Mouse (Mus musculus): Measurements from ENCODE around the gene Gpc5. TPM values are rescaled to one million over a fixed set of nuclear protein-coding genes. Genes with fewer than 3 reads are reported as not detected.
A peak's percentile ranks its signal among the peaks of the same experiment; 100 is the strongest.

Gpc5 gene
- polyA plus RNA-seq (2014; fragmentation: Nextera tagmentation; extraction: Ambion mirVana): 0.75 and 0.76 TPM in 2 replicates

DNA sequence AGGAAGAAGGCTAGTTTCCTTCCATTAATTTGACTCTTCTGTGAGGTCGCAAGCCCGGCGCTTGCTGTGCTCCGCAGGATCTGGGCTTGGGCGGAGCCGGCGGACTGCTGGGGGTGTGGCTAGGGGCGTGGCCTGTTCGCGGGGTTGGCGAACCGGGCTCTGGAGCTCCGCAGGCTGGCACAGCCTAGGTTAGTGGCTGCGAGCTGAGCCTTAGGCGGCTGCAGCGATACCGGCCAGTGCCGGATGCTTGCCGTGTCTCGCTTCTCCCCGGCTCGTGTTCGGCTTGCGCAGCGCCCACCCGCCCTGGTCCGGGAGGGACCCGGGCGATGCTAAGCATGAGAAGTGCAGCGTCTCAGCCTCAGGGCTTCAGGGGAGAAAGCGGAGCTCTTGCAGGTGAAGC lies at the start of gene Gpc5:
Gene Gpc5 (plus strand): TSS at position 135 of the 400 bp plus-strand sequence.
- 0% methylated on average over 31 of the region's 31 CpGs for WGBS
- peaks cover 31% of the 10 kb centered on the region for H3K27me3 ChIP-seq (ENCODE audit: control insufficient read depth, insufficient read depth, low read length)
- H3K9ac ChIP-seq (ENCODE audit: low read length): peak within 1 kb of the TSS; percentile 37; the same call in 1 of the 2 replicates
- H3K4me1 ChIP-seq (ENCODE audit: control insufficient read depth, insufficient read depth, low read length): peaks cover 5% of the 10 kb centered on the region; the same call in 1 of the 2 replicates
- no peaks in the 10 kb centered on the region for H3K36me3 ChIP-seq (ENCODE audit: control insufficient read depth, insufficient read depth, low read length)
- peak within 1 kb of the TSS; percentile 96 for H3K4me2 ChIP-seq
- ATAC-seq (ENCODE audit: low FRiP score) (peak; percentile 100), DNase-seq (ENCODE audit: low spot score, missing footprints) (peak; percentile 99)
- H3K9me3 ChIP-seq (ENCODE audit: control insufficient read depth, low read length): no peaks in the 10 kb centered on the region
- H3K4me3 ChIP-seq (ENCODE audit: low read depth, low read length): peak within 1 kb of the TSS; percentile 53
- no peak within 1 kb of the TSS for H3K27ac ChIP-seq (ENCODE audit: low read depth, low read length)

DNA sequence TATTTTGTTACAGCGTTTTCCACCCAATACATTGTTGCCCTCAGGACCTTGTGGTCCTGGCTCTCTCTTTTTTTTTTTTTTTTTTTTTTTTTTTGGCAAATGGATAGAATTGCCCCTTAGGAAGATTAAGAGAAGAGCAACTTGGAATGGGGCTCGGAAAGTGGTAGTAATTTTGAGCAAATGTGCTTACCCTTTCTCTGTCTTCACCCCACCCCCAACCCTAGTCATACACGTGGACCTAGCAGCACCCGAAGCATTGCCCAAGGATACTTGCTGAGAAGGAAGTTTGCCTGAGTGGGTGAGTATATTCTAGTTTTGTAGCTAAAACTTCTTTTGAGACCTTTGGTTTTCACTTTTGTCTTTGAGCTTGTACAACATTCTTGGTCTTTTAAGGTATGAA lies 49.4 kb upstream of the Gpc5 start:
- Histone ChIP-seq H3K27ac (ENCODE audit: low read depth, low read length) (peak overlapping the region; percentile 93; the same call in 1 of the 2 replicates), H3K27me3 (ENCODE audit: control insufficient read depth, insufficient read depth, low read length) (peaks cover 2% of the 10 kb centered on the region; the same call in 1 of the 2 replicates), H3K9me3 (ENCODE audit: control insufficient read depth, low read length) (no peaks in the 10 kb centered on the region), H3K4me1 (ENCODE audit: control insufficient read depth, insufficient read depth, low read length) (peaks cover 23% of the 10 kb centered on the region), H3K4me3 (ENCODE audit: low read depth, low read length) (peak overlapping the region; percentile 95), H3K36me3 (ENCODE audit: control insufficient read depth, insufficient read depth, low read length) (peaks cover 22% of the 10 kb centered on the region), H3K9ac (ENCODE audit: low read length) (peak overlapping the region; percentile 100), H3K4me2 (peak overlapping the region; percentile 77)
- ATAC-seq (ENCODE audit: low FRiP score) (no peak), DNase-seq (ENCODE audit: low spot score, missing footprints) (peak; percentile 90)
- 2% methylated on average over 4 of the region's 4 CpGs for WGBS

DNA sequence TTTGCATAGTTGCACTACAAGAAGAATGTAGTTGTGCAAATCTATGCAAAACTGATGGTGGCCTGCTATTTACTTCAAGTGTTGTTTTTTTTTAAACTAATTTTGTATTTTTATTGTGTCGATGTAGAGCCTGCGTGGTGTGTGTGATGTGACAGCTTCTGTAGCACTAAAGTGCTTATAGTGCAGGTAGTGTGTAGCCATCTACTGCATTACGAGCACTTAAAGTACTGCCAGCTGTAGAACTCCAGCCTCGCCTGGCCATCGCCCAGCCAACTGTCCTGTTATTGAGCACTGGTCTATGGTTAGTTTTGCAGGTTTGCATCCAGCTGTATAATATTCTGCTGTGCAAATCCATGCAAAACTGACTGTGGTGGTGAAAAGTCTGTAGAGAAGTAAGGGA lies 48.0 kb upstream of the Gpc5 start:
- H3K4me2 ChIP-seq: peak overlapping the region; percentile 77; the same call in 1 of the 2 replicates
- DNase-seq (ENCODE audit: low spot score, missing footprints) (peak; percentile 85), ATAC-seq (ENCODE audit: low FRiP score) (no peak)
- peak overlapping the region; percentile 12; the same call in 1 of the 2 replicates for H3K9ac ChIP-seq (ENCODE audit: low read length)
- H3K27ac ChIP-seq (ENCODE audit: low read depth, low read length): no peak overlapping the region
- H3K9me3 ChIP-seq (ENCODE audit: control insufficient read depth, low read length): no peaks in the 10 kb centered on the region
- H3K27me3 ChIP-seq (ENCODE audit: control insufficient read depth, insufficient read depth, low read length): no peaks in the 10 kb centered on the region; the same call in 1 of the 2 replicates
- WGBS: 85% methylated on average over 5 of the region's 5 CpGs
- peak overlapping the region; percentile 95; the same call in 1 of the 2 replicates for H3K4me3 ChIP-seq (ENCODE audit: low read depth, low read length)
- peaks cover 22% of the 10 kb centered on the region for H3K36me3 ChIP-seq (ENCODE audit: control insufficient read depth, insufficient read depth, low read length)
- peaks cover 23% of the 10 kb centered on the region for H3K4me1 ChIP-seq (ENCODE audit: control insufficient read depth, insufficient read depth, low read length)

DNA sequence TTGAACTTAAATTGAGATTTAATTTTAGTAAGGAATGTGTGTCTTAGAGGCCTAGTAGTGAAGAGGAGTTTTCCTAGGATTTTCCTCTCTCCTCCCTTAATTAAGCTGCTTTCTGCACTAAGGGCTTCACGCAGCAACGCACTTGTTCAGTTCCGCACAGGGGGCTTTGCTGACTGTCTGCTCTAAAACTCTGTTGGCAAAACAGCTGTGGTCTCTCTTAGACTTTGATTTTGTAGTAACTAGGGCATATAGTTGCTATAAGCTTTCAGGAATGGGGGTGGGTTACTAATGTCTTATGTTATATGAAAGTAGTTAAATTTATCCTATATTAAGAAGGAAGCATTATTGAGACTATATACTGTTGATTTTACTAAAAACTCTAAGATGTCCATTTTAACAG lies 46.3 kb upstream of the Gpc5 start:
- no peak overlapping the region for H3K4me3 ChIP-seq (ENCODE audit: low read depth, low read length)
- ATAC-seq (ENCODE audit: low FRiP score) (no peak), DNase-seq (ENCODE audit: low spot score, missing footprints) (peak; percentile 83)
- no peak overlapping the region for H3K9ac ChIP-seq (ENCODE audit: low read length)
- H3K4me2 ChIP-seq: no peak overlapping the region
- peaks cover 18% of the 10 kb centered on the region for H3K4me1 ChIP-seq (ENCODE audit: control insufficient read depth, insufficient read depth, low read length)
- no peaks in the 10 kb centered on the region for H3K27me3 ChIP-seq (ENCODE audit: control insufficient read depth, insufficient read depth, low read length)
- no peaks in the 10 kb centered on the region for H3K9me3 ChIP-seq (ENCODE audit: control insufficient read depth, low read length)
- no peak overlapping the region for H3K27ac ChIP-seq (ENCODE audit: low read depth, low read length)
- 86% methylated on average over 3 of the region's 3 CpGs for WGBS
- H3K36me3 ChIP-seq (ENCODE audit: control insufficient read depth, insufficient read depth, low read length): peaks cover 22% of the 10 kb centered on the region

DNA sequence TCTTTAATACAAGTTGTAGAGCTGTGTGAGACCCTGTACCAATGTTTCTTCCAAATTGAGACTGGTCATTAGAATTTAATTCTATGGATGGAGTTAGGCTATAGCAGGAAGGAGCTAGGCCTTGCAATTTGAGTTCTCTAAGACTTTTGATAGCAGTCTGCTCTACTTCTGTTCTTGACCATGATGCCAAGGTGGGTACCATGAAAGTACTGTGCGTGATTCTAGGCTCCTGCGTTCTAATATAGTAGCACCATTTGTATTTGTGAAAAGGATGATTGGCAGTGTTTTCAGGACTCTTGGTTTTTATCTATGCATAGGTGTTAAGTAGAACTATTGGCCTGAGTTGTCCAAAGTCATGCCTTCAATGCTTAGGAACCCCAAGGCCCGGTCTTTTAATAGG lies 44.7 kb upstream of the Gpc5 start:
- WGBS: 87% methylated on average over 3 of the region's 3 CpGs
- Histone ChIP-seq H3K27me3 (ENCODE audit: control insufficient read depth, insufficient read depth, low read length) (no peaks in the 10 kb centered on the region), H3K27ac (ENCODE audit: low read depth, low read length) (no peak overlapping the region), H3K4me1 (ENCODE audit: control insufficient read depth, insufficient read depth, low read length) (peaks cover 18% of the 10 kb centered on the region), H3K9ac (ENCODE audit: low read length) (no peak overlapping the region), H3K9me3 (ENCODE audit: control insufficient read depth, low read length) (no peaks in the 10 kb centered on the region), H3K4me2 (no peak overlapping the region), H3K36me3 (ENCODE audit: control insufficient read depth, insufficient read depth, low read length) (peaks cover 22% of the 10 kb centered on the region), H3K4me3 (ENCODE audit: low read depth, low read length) (no peak overlapping the region)
- DNase-seq (ENCODE audit: low spot score, missing footprints) (peak; percentile 80), ATAC-seq (ENCODE audit: low FRiP score) (no peak)

DNA sequence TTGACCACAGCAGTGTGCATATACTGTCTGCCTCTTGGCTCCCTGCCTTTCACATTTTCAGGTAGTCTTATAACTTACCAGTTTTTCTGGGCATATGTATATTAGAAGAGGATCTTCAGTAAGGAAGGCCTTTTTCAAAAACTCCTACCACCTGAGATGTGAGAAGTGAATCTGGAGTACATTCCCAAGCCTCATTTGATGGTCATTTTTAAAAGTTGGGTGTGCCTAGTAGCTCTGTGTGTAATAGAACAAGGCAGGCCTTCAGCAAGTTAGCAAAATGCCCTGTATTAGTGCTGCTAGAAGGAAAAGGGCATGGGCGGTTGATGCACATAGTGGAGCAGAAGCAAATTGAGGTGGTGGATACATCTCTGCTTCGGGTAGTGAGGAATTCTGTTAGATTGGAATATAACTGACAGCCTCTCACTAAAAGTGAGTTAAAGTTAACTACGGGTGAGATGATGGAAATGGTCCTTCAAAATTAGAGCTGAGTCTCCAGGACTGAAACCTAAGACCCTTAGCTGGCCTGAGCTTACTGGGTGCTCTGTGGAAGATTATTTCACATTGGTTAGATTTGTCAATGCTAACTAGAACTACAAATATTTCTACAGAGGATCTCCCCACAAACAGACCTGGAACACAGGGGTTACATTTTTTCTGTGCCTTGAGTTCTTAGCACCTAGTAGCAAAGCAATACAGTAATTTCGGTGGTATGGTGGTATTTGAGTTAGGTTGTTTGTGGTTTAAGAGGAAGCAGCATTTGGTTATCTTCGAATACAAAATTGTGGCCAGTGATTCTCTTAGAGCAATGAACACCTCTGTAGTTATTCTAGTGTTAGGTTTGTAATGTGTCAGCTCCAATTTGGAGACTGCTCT lies 43.8 kb upstream of the Gpc5 start:
- DNase-seq (ENCODE audit: low spot score, missing footprints): peak; percentile 85
- H3K4me2 ChIP-seq: no peak overlapping the region
- no peak for ATAC-seq (ENCODE audit: low FRiP score)
- H3K9ac ChIP-seq (ENCODE audit: low read length): no peak overlapping the region
- peaks cover 15% of the 10 kb centered on the region for H3K4me1 ChIP-seq (ENCODE audit: control insufficient read depth, insufficient read depth, low read length)
- H3K27ac ChIP-seq (ENCODE audit: low read depth, low read length): peak overlapping the region; percentile 14; the same call in 1 of the 2 replicates
- H3K27me3 ChIP-seq (ENCODE audit: control insufficient read depth, insufficient read depth, low read length): no peaks in the 10 kb centered on the region
- H3K9me3 ChIP-seq (ENCODE audit: control insufficient read depth, low read length): no peaks in the 10 kb centered on the region
- H3K4me3 ChIP-seq (ENCODE audit: low read depth, low read length): no peak overlapping the region
- WGBS: 58% methylated on average over 5 of the region's 5 CpGs
- H3K36me3 ChIP-seq (ENCODE audit: control insufficient read depth, insufficient read depth, low read length): peaks cover 22% of the 10 kb centered on the region

DNA sequence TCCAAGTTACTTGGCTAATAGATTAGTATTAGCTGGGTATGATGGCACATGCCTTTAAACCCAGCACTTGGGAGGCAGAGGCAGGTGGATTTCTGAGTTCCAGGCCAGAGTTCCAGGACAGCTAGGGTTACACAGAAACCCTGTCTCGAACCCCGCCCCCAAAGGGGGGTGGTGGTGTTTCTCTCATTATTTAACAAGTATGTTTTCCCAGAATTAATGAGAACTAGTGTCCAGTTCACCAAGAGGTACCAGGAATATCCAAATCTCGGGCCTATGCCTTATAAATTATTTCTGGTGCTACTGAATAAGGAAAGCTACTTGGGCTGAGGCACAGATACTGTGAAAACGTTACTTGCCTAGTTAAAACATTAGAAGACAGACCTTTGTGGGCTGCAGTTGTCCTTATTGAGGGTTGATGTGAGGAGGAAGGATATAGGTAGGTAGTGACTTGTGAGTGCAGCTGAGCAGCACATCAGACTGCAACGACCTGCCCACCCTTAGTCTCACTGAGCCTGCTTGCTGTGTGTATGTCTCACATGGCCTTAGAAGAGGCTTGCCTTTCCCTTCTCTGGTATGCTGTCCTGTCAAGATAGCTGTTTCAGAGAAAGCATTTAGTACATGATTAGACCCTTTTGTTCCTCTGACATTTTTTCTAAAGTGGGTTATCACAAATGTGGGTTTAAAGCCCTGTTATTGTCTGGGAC lies 43.0 kb upstream of the Gpc5 start:
- Histone ChIP-seq H3K27me3 (ENCODE audit: control insufficient read depth, insufficient read depth, low read length) (no peaks in the 10 kb centered on the region), H3K36me3 (ENCODE audit: control insufficient read depth, insufficient read depth, low read length) (peaks cover 18% of the 10 kb centered on the region), H3K9ac (ENCODE audit: low read length) (no peak overlapping the region), H3K4me2 (no peak overlapping the region), H3K9me3 (ENCODE audit: control insufficient read depth, low read length) (no peaks in the 10 kb centered on the region), H3K27ac (ENCODE audit: low read depth, low read length) (peak overlapping the region; percentile 14; the same call in 1 of the 2 replicates), H3K4me3 (ENCODE audit: low read depth, low read length) (no peak overlapping the region), H3K4me1 (ENCODE audit: control insufficient read depth, insufficient read depth, low read length) (peaks cover 7% of the 10 kb centered on the region)
- 33% methylated on average over 5 of the region's 5 CpGs for WGBS
- peak; percentile 47; the same call in 1 of the 2 replicates for ATAC-seq (ENCODE audit: low FRiP score)
- DNase-seq (ENCODE audit: low spot score, missing footprints): peak; percentile 78

DNA sequence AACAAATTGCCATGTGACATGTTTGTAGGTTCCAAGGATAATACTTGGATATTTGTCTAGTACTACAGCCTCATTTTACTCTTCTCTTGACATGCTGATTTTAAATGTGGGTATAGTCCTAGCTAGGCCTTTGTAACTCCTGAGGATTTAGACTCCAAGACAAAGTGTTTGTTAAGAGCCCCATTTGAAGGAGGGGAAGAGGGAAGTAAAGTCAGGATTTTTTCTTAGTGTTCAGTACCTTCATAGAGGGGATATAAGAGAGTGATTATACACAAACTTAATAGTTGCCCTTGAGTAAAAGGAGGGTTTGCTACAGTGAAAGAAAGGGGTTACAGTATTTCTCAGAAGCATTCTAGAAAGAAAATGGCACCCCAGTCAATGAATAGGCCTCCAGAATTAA lies 42.2 kb upstream of the Gpc5 start:
- H3K36me3 ChIP-seq (ENCODE audit: control insufficient read depth, insufficient read depth, low read length): peaks cover 12% of the 10 kb centered on the region
- ATAC-seq (ENCODE audit: low FRiP score): no peak
- H3K27ac ChIP-seq (ENCODE audit: low read depth, low read length): no peak overlapping the region
- 0 out of 2 replicates have a peak, but pooled peaks cover 3% of the 10 kb centered on the region for H3K4me1 ChIP-seq (ENCODE audit: control insufficient read depth, insufficient read depth, low read length)
- DNase-seq (ENCODE audit: low spot score, missing footprints): peak; percentile 83
- no peak overlapping the region for H3K4me3 ChIP-seq (ENCODE audit: low read depth, low read length)
- no peak overlapping the region for H3K4me2 ChIP-seq
- no peaks in the 10 kb centered on the region for H3K27me3 ChIP-seq (ENCODE audit: control insufficient read depth, insufficient read depth, low read length)
- H3K9ac ChIP-seq (ENCODE audit: low read length): no peak overlapping the region
- H3K9me3 ChIP-seq (ENCODE audit: control insufficient read depth, low read length): no peaks in the 10 kb centered on the region
